Mouse (Mus musculus) cerebellum, postnatal 10 days (tissue): ENCODE measurements at regions not wholly inside any gene's neighbourhood (a gene's known extent, or its start where the extent isn't known, plus 50 kb on each side); places are given as distances from the start of the nearest gene placed in this dataset.

Source experiments
- DNase-seq, 2 experiments: peaks; one replicate each; pipeline ENCODE4 v3.0.0; 2021; ENCODE audit warnings: mixed read lengths in 2 of 2

- DNase-seq: peak; percentile 45 to 46
Observed at GRCm38 (mm10) chr15:57644331-57644953, 167.0 kb upstream of the Slc22a22 start.

- DNase-seq: peak; percentile 64 to 76
Observed at GRCm38 (mm10) chr15:57639115-57639514, 161.7 kb upstream of the Slc22a22 start.

- peak; percentile 54 to 59 for DNase-seq
Observed at GRCm38 (mm10) chr15:57633067-57633466, 155.6 kb upstream of the Slc22a22 start.

GRCm38 (mm10) chr15:57632537-57632936, 155.1 kb upstream of the Slc22a22 start:
- no peak for DNase-seq

GRCm38 (mm10) chr15:57618466-57618865, 141.0 kb upstream of the Slc22a22 start:
- DNase-seq: peak; percentile 74 to 86

DNA sequence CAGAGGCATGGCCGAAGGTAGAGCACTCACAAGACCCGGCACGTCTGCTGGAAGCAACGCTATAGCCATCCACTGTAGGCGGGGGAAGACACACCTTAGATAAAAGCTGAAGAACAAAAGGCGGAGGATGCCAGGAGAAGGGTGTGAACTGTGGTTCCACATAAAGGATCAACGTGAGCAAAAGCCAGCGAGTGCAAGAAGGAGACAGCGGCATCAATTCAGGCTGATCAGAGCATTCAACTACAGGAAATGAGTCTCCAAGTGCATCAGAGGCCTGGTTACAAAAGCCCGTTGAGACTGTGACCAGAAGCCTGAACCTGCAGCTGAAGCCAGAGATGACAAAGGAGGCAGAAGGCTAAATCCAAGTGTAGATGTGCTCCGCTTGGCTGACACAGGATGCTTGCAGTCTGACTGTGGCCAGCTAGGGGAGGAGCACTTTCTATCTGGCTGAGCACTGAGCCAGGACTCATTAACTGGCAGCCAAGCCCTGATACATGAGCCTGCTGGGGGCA, 139.5 kb upstream of the Slc22a22 start:
- peak; percentile 72 to 82 for DNase-seq

DNA sequence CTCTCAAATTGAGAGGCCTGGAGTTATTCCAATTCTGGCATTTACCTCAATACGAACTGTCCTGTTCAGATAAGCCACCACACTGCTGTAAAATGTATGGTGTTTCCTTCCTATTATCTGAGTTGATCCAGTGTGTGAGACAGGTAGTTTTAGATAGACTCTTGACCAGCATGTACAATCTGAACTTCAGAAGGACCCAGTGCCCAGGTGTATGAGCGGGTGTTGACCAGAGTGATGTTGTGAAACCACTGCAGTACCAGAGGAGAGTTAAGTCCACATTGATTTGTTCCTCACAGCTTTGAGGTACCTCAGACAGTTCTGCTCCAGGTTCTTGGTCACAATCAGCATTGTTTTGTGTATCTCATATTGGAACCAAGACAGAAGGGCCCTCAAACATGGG, 132.6 kb upstream of the Slc22a22 start:
- DNase-seq: no peak

- no peak for DNase-seq
Observed at GRCm38 (mm10) chr15:57608519-57608918, 131.1 kb upstream of the Slc22a22 start.

GRCm38 (mm10) chr15:57600562-57600961, 123.1 kb upstream of the Slc22a22 start:
- DNase-seq: peak; percentile 87 to 90

GRCm38 (mm10) chr15:57593326-57594004, 116.0 kb upstream of the Slc22a22 start:
- DNase-seq: peak in 1 of 2 experiments; percentile 23

GRCm38 (mm10) chr15:57590597-57591219, 113.3 kb upstream of the Slc22a22 start:
- peak; percentile 79 to 80 for DNase-seq

DNA sequence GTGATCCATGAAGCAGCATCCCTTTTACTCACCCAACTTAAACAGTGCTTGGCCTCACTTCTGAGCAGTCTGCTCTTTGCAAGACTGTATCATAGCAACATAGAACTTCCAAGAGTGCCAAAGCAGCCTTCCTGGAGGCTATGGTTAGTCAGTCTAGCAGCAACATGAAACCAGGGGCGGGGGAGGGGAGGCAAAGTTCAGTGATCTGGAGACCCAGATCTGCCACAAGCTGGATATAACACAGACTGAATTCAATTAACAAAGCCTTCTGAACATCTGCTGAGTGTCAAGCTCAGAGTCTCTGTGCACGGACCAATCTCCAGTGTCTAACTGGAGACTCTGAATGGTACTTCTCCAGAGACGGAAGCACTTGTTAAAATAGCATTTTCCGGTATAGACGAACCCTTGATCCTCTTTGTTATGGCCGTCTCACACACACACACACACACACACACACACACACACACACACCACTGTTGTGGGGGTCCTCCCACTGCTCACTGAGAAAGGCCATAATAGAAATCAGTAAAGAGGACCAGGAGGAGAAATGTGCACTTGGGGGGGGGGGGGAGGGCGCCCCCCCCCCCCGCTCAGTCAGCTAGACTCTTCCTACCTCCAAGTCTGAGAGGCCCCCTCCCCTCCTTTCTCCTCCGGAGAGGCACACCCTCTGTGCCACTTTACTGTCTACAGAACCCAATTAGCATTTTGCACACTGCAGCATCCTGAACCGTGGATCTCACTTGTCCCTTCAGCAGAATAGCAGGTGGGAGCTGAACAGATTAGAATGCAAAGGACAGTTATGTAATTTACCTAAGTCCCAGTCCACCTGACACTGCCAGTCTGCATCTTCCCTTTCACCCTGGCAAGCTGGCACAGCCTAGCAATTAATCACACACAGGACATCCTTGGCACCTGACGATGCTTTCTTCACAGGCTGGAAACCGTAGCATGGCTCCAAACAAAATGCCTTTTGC, 112.3 kb upstream of the Slc22a22 start:
- DNase-seq: peak; percentile 74

GRCm38 (mm10) chr15:57585411-57585810, 108.0 kb upstream of the Slc22a22 start:
- DNase-seq: no peak

GRCm38 (mm10) chr15:57584498-57584897, 107.1 kb upstream of the Slc22a22 start:
- DNase-seq: no peak

GRCm38 (mm10) chr15:57581266-57581665, 103.8 kb upstream of the Slc22a22 start:
- DNase-seq: peak; percentile 59 to 70

GRCm38 (mm10) chr15:57578794-57579193, 101.4 kb upstream of the Slc22a22 start:
- peak; percentile 92 to 94 for DNase-seq

DNA sequence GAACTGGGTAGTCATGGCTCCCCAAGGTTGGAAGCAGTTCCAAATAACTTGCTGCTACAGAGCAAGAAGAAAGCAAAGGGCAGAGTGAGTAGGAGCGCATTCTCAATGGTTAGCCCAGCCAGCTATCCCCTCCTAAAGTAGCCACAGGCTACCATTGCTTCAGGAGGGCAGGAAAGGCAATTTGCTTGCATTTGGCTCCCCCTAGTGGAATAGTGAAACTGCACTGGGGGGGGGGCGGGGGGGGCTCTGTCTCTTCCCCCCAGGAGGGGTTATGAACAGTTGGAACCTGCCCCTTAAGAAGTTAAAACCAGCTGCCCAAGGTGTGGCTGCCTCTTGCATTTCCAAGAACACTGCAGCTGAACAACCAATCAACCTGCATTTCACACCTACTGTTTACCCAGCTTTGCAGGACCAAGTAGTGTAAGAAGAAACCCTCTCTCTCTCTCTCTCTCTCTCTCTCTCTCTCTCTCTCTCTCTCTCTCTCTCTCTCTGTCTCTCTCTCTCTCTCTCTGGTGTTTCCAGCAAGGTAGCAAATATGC, 96.7 kb upstream of the Slc22a22 start:
- no peak for DNase-seq

DNA sequence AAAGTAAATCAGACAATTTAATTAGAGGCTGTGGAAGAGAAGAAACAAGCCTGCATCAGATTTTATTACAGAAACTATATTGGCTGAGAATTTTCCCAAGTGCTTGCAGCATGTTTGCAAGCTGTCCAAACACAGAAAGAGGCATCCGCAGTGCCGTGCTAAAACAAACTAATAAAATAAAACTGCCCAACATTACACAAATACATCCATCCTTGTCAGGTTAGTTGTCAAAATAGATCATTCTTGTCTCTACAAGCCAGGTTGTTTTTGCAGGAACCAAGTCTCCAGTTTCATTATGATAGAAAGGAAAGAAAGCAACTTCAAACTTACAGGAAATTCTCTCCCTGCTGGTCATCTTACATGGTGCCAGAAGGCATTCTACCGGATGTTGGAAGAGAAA, 95.0 kb upstream of the Slc22a22 start:
- DNase-seq: no peak

DNA sequence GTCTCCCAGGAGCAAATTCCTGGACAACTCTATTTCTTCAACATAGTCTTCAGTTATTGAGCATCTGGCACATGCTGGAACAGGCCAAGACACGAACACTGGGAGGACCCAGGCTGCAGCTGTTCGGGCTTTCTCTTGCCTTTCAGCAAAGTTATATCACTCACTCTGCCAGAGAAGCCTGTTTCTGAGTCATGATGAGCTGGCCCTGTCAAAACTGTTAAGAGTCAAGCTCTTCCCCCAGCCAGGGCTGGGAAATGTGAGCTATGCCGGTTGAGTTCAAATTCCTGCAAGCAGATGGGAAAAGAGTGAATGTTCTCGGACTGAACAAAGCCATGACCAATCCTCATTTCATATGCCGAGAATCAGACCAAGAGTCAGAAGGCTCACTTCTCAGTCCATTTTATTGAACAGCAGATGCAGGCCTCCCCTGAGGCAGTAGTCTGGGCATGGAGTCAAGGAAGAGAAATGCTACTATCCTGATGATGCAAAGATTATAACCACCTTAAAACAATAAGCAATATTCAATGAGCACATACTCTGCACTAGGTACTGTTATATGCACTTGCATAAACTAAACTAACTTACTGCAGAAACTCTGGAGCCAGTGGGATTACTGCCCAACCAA, 90.7 kb upstream of the Slc22a22 start:
- DNase-seq: peak in 1 of 2 experiments; percentile 53

DNA sequence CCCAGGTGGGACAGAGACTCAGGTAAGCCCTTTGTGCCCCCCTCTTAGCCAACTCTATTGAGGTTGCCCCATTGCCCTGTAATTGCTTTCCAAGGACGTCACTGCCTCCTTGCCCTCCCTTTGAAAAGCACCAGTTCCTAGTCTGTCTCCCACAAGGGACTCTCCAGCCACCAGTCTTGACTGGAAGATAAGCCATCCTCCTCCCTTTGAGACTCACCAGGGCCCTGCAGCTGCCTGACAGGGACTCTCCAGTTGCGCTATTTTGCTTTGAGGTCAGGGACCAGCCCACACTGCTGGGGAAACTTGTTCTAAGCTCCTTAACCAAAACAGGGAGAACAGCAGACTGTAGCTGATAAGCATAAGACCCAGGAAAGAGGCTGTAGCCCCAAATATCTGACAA, 69.7 kb upstream of the Slc22a22 start:
- DNase-seq: no peak

DNA sequence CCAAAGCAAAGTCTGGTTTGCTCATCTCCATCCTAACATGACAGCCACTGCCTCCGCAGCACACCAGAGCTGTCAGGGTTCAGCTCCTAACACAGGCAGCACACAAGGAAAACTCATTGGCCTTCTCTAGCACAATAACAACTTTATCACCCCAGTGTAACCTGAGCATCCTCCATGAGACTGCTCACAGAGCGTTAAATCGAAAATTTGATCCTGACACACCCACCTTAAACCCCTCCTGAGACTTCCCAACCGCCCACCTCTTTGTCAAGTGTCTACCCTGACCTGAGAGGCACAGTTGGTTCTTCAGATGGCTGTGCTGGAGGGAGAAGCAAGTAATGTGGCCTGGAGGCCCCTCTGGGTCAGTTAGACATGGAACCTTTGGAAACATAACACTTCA, 67.7 kb upstream of the Slc22a22 start:
- no peak for DNase-seq

DNA sequence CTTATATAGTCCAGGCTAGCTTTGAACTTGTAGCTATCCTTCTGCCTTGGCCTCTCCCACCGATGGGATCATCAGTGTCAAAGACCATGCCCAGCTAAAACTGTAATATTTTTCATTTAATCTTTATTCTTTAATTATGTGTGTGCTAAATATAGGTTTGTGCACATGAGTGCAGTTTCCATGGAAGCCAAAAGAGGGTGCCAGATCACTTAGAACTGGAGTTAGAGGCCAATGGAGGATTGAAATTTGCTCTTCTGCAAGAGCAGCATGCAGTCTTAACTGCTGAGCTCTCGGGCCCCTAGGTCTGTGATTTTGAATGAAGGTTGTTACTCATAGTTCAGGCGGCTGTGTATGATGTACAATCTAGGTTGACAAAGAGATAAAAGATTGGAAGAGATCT, 66.6 kb upstream of the Slc22a22 start:
- peak; percentile 37 to 49 for DNase-seq
